Mouse (Mus musculus): ENCODE measurements around the gene Cotl1. TPM values are rescaled to one million over a fixed set of nuclear protein-coding genes. Genes with fewer than 3 reads are reported as not detected.
A peak's percentile ranks its signal among the peaks of the same experiment; 100 is the strongest.

Cotl1 gene
- polyA plus RNA-seq, 1 experiment: 427 TPM

- WGBS: 100% methylated on average over 1 of the region's 1 CpGs
- no peak for DNase-seq
- TF ChIP-seq CTCF (conservative IDR thresholded peaks at IDR 0.05; ENCODE audit: insufficient read depth, insufficient read length, low read depth, low read length): no peak
- TF ChIP-seq POLR2A (IDR thresholded peaks at IDR 0.05; ENCODE audit: low read depth, low read length): no peak
- H3K27ac ChIP-seq (ENCODE audit: insufficient read depth, low read depth, low read length): no peak overlapping the region
- H3K27me3 ChIP-seq (replicated peaks; ENCODE audit: control insufficient read depth, insufficient read depth, low read length): no peaks in the 10 kb centered on the region
- peaks cover 4% of the 10 kb centered on the region; the same call in 1 of the 2 replicates for H3K36me3 ChIP-seq (ENCODE audit: control insufficient read depth, insufficient read depth, low read length)
- no peaks in the 10 kb centered on the region for H3K4me1 ChIP-seq (ENCODE audit: control insufficient read depth, insufficient read depth, low read length)
- H3K4me3 ChIP-seq (ENCODE audit: insufficient read depth, low read depth, low read length): no peak overlapping the region
Measured at GRCm38 (mm10) chr8:119873181-119873580, 32.8 kb upstream of the Cotl1 start.

- no peak overlapping the region for H3K4me3 ChIP-seq (ENCODE audit: insufficient read depth, low read depth, low read length)
- WGBS: 81% methylated on average over 20 of the region's 20 CpGs
- H3K36me3 ChIP-seq (ENCODE audit: control insufficient read depth, insufficient read depth, low read length): peaks cover 4% of the 10 kb centered on the region; the same call in 1 of the 2 replicates
- DNase-seq: no peak
- no peaks in the 10 kb centered on the region for H3K27me3 ChIP-seq (replicated peaks; ENCODE audit: control insufficient read depth, insufficient read depth, low read length)
- TF ChIP-seq POLR2A (IDR thresholded peaks at IDR 0.05; ENCODE audit: low read depth, low read length) (no peak), CTCF (conservative IDR thresholded peaks at IDR 0.05; ENCODE audit: insufficient read depth, insufficient read length, low read depth, low read length) (no peak)
- no peak overlapping the region for H3K27ac ChIP-seq (ENCODE audit: insufficient read depth, low read depth, low read length)
- no peaks in the 10 kb centered on the region for H3K4me1 ChIP-seq (ENCODE audit: control insufficient read depth, insufficient read depth, low read length)
Measured at GRCm38 (mm10) chr8:119869616-119870015, 29.3 kb upstream of the Cotl1 start.

GRCm38 (mm10) chr8:119862749-119863148, 22.4 kb upstream of the Cotl1 start:
- no peak for TF ChIP-seq POLR2A (IDR thresholded peaks at IDR 0.05; ENCODE audit: low read depth, low read length)
- TF ChIP-seq CTCF (conservative IDR thresholded peaks at IDR 0.05; ENCODE audit: insufficient read depth, insufficient read length, low read depth, low read length): no peak
- WGBS: 19% methylated on average over 6 of the region's 6 CpGs
- DNase-seq: no peak

GRCm38 (mm10) chr8:119862390-119862734, 22.0 kb upstream of the Cotl1 start:
- H3K4me1 ChIP-seq (ENCODE audit: control insufficient read depth, insufficient read depth, low read length): peaks cover 4% of the 10 kb centered on the region; the same call in 1 of the 2 replicates
- H3K4me3 ChIP-seq (ENCODE audit: insufficient read depth, low read depth, low read length): peak overlapping the region; percentile 95
- WGBS: 2% methylated on average over 19 of the region's 19 CpGs
- peak overlapping the region; percentile 41; the same call in 1 of the 2 replicates for H3K27ac ChIP-seq (ENCODE audit: insufficient read depth, low read depth, low read length)
- no peaks in the 10 kb centered on the region for H3K27me3 ChIP-seq (replicated peaks; ENCODE audit: control insufficient read depth, insufficient read depth, low read length)
- TF ChIP-seq CTCF (conservative IDR thresholded peaks at IDR 0.05; ENCODE audit: insufficient read depth, insufficient read length, low read depth, low read length) (no peak), POLR2A (IDR thresholded peaks at IDR 0.05; ENCODE audit: low read depth, low read length) (no peak)
- no peak for DNase-seq
- H3K36me3 ChIP-seq (ENCODE audit: control insufficient read depth, insufficient read depth, low read length): no peaks in the 10 kb centered on the region

More at GRCm38 (mm10) chr8:119862749-119863148, 22.4 kb upstream of the Cotl1 start:
- Histone ChIP-seq H3K4me3 (ENCODE audit: insufficient read depth, low read depth, low read length) (peak overlapping the region; percentile 95), H3K27me3 (replicated peaks; ENCODE audit: control insufficient read depth, insufficient read depth, low read length) (no peaks in the 10 kb centered on the region), H3K4me1 (ENCODE audit: control insufficient read depth, insufficient read depth, low read length) (peaks cover 4% of the 10 kb centered on the region; the same call in 1 of the 2 replicates), H3K36me3 (ENCODE audit: control insufficient read depth, insufficient read depth, low read length) (no peaks in the 10 kb centered on the region), H3K27ac (ENCODE audit: insufficient read depth, low read depth, low read length) (no peak overlapping the region)

- peak; percentile 99 for DNase-seq
Measured at GRCm38 (mm10) chr8:119861706-119862389, 21.5 kb upstream of the Cotl1 start, which contains the start of gene Klhl36. Klhl36 (plus strand) TSS chr8:119862266.

GRCm38 (mm10) chr8:119857767-119858166, 17.4 kb upstream of the Cotl1 start:
- DNase-seq: no peak
- Histone ChIP-seq H3K27ac (ENCODE audit: insufficient read depth, low read depth, low read length) (no peak overlapping the region), H3K36me3 (ENCODE audit: control insufficient read depth, insufficient read depth, low read length) (no peaks in the 10 kb centered on the region), H3K4me1 (ENCODE audit: control insufficient read depth, insufficient read depth, low read length) (peaks cover 13% of the 10 kb centered on the region), H3K27me3 (replicated peaks; ENCODE audit: control insufficient read depth, insufficient read depth, low read length) (no peaks in the 10 kb centered on the region), H3K4me3 (ENCODE audit: insufficient read depth, low read depth, low read length) (no peak overlapping the region)
- no peak for TF ChIP-seq POLR2A (IDR thresholded peaks at IDR 0.05; ENCODE audit: low read depth, low read length)
- TF ChIP-seq CTCF (conservative IDR thresholded peaks at IDR 0.05; ENCODE audit: insufficient read depth, insufficient read length, low read depth, low read length): no peak
- 57% methylated on average over 6 of the region's 6 CpGs for WGBS

More at GRCm38 (mm10) chr8:119861706-119862389, 21.5 kb upstream of the Cotl1 start, which contains the start of gene Klhl36:
- Histone ChIP-seq H3K36me3 (ENCODE audit: control insufficient read depth, insufficient read depth, low read length) (no peaks in the 10 kb centered on the region), H3K4me1 (ENCODE audit: control insufficient read depth, insufficient read depth, low read length) (peaks cover 4% of the 10 kb centered on the region; the same call in 1 of the 2 replicates), H3K4me3 (ENCODE audit: insufficient read depth, low read depth, low read length) (peak within 1 kb of the TSS; percentile 95), H3K27me3 (replicated peaks; ENCODE audit: control insufficient read depth, insufficient read depth, low read length) (no peaks in the 10 kb centered on the region), H3K27ac (ENCODE audit: insufficient read depth, low read depth, low read length) (peak within 1 kb of the TSS; percentile 41; the same call in 1 of the 2 replicates)
- peak; percentile 51 for TF ChIP-seq POLR2A (IDR thresholded peaks at IDR 0.05; ENCODE audit: low read depth, low read length)
- no peak for TF ChIP-seq CTCF (conservative IDR thresholded peaks at IDR 0.05; ENCODE audit: insufficient read depth, insufficient read length, low read depth, low read length)
- WGBS: under 1% methylated on average over 34 of the region's 35 CpGs

GRCm38 (mm10) chr8:119855656-119856055, 15.3 kb upstream of the Cotl1 start:
- peak; percentile 86 for DNase-seq
- Histone ChIP-seq H3K36me3 (ENCODE audit: control insufficient read depth, insufficient read depth, low read length) (no peaks in the 10 kb centered on the region), H3K27me3 (replicated peaks; ENCODE audit: control insufficient read depth, insufficient read depth, low read length) (no peaks in the 10 kb centered on the region), H3K27ac (ENCODE audit: insufficient read depth, low read depth, low read length) (peak overlapping the region; percentile 53), H3K4me1 (ENCODE audit: control insufficient read depth, insufficient read depth, low read length) (peaks cover 11% of the 10 kb centered on the region), H3K4me3 (ENCODE audit: insufficient read depth, low read depth, low read length) (no peak overlapping the region)
- peak; percentile 54; the same call in 1 of the 2 replicates for TF ChIP-seq CTCF (conservative IDR thresholded peaks at IDR 0.05; ENCODE audit: insufficient read depth, insufficient read length, low read depth, low read length)
- no peak for TF ChIP-seq POLR2A (IDR thresholded peaks at IDR 0.05; ENCODE audit: low read depth, low read length)
- WGBS: 45% methylated on average over 5 of the region's 5 CpGs

All from kidney, adult 2 months (tissue).